Mouse (Mus musculus) ES-E14 (cell line): Measurements from ENCODE around the gene Gm13420.

Source experiments
- CHD2 ChIP-seq: IDR thresholded peaks from 2 replicates; pipeline ENCODE4 v1.6.1; 2014; ENCODE audit warnings: mild to moderate bottlenecking, low read depth, low read length, inconsistent platforms
- MAFK ChIP-seq: IDR thresholded peaks from 2 replicates; pipeline ENCODE4 v1.6.1; 2014; ENCODE audit warnings: mild to moderate bottlenecking, low read depth, low read length, inconsistent platforms; ENCODE audit not compliant: insufficient read depth
- ZNF384 ChIP-seq: IDR thresholded peaks from 2 replicates; pipeline ENCODE4 v1.6.1; 2012; ENCODE audit warnings: low read depth, low read length, inconsistent platforms

DNA sequence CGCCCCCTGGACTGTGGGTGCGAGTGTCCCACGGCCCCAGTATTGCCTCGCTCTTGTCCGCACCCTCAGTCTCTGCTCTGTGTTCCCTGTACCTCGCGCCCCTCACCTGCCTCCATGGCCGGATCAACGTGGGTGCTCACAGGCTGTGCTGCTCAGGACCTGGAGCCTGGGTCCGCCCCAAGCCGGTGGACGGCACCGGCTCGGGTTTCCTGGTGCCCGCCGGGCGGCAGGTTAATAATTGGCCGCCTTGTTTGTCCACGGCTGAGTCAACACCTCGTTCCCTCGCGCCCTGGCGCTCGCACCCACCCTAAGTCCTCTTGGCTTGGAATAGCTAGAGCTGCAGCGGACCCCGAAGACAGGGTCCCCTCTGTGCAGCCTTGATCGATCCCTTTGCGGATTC lies at the start of gene Gm13420:
- TF ChIP-seq MAFK (no peak), CHD2 (no peak), ZNF384 (no peak)
